Mouse (Mus musculus): ENCODE results near the gene Tstd3.

Gene Tstd3

DNA sequence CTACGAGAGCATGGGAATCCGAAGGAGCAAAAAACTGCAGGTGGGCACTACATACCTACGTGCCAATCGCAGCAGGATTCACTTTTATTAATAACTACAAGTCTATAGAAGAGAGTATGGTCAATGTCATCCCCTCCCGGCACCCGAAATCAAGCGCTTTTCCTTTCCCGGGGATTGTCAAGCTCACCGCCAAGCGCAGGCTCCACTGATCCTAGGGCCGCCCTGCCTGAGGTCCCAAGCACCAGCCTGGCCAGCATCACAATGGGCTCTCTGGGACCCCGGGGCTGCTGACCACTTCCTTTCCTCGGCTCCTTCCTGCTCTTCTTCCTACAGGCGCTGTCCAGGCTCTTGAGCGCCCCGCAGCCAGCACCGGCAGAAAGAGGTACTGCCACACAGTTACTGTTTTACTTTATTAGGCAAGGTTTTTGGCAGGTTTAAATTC lies at the start of gene Tstd3, which contains the start of gene Usp45:
Gene Tstd3 (minus strand): TSS at position 350 of the 442 bp plus-strand sequence.
Gene Usp45 (plus strand): TSS at position 294 of the 442 bp plus-strand sequence.
- DNase-seq (ENCODE audit: low spot score), result peak; percentile 81

GRCm38 (mm10) chr4:21814029-21814428 lies 47.0 kb upstream of the Tstd3 start:
- DNase-seq (ENCODE audit: low spot score), result peak; percentile 72

DNA sequence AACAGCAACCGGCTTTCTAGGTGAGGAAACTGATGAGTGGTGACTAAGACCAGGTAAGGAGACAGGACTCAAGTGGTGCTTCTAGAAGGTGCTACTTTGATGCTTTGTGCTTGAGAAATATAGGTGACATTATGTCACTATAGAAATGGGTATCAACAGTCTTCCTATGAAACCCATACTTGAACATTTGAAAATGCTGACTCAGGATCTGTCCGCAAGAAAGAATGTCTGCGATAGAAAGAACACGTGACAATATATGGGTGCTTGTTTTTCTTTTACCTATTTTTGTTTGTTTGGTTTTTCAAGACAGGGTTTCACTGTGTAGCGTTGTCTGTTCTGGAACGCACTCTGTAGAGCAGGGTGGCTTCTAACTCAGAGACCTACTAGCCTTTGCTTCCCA lies 45.6 kb upstream of the Tstd3 start:
- no peak for DNase-seq (ENCODE audit: low spot score)

GRCm38 (mm10) chr4:21810608-21811007 lies 43.6 kb upstream of the Tstd3 start:
- DNase-seq (ENCODE audit: low spot score), result no peak

DNA sequence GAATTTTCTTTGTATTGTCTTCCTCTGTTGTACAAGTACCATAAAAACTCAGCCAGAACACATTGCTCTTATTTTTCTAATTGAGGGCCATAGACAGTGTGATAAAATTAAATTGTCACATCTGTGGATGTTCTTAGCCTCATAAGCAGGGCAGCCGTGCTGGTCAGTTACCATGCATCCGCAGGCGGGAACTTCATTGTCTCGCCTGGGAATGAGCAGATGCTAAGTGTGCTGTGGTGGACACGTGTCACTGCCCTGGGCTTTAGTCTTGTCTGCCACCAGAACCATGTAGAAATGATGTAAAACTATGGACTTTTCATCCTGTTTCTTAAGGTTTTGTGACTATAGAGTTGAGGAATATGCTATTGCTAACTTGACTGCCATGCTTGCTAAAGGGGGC lies 40.2 kb upstream of the Tstd3 start:
- no peak for DNase-seq (ENCODE audit: low spot score)

DNA sequence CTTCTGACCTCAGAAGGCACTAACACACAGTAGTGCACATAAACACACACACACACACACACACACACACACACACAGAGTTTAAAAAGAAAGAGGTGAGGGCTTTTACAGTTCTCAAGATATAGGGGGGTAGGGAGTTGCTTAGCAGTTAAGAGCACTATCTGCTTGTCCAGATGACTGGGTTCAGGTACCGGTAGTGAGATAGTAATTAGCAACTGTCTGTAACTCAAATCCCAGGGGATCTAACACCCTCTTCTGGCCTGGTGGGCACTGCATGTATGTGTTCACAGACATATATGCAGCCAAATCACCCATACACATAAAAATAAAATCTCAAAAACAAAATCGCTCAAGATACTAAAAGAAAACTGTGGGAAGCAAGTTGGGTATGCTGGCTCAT lies 34.6 kb upstream of the Tstd3 start:
- DNase-seq (ENCODE audit: low spot score), result no peak

DNA sequence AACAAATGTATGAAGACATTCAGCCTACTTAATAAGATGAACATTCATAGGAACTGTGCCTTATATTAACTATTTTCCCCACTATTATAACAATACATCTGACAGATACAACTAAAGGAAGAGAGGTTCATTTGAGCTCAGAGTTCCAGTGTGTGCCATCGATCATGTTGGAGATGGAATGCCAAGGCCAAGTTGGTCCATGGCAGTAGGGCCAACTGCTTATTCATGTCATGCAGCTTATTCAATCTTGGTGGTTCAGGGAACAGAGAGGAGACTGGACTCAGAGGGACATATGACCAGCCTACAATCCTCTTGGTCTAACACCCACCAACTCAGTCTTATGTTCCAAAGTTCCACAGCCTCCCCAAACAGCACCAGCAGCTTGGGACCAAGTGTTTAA lies 34.0 kb upstream of the Tstd3 start:
- DNase-seq (ENCODE audit: low spot score), result no peak

DNA sequence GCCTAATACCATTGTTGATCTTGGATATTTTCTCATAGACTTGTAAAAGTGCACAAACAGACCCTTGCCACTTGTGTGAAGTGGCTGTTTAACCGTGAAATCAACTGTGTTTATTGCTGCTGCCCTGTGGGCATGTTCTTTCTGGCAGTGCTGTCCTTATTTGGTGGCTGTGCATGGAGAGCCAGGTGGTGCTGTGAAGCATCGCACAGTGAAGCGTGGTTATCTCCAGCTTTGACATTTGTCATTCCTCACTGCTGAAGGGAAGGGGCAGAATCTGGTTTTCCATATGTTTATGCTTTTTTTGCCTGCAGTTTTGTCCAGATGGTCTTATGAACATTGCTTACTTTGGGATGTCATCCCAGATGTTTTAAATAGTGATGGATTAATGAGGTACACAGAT lies 26.6 kb upstream of the Tstd3 start:
- DNase-seq (ENCODE audit: low spot score), result no peak

DNA sequence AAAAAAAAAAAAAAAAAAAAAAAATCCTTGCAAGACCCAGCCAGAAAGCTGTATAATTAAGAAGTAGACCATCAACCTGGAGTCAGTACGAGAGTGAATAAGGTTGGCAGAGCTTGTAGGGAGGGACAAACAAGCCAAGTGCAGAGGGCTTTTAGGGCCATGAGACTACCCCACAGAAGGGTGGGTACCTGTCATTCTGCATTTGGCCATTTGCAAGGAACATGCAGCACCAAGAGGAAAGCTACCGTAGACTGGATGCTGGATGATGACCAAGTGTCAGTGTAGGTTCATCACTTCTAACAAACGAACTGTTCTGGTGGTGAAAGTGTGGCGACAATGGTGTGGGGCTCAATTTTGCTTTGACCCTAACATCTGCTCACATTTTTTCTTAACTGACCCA lies 22.8 kb upstream of the Tstd3 start:
- no peak for DNase-seq (ENCODE audit: low spot score)

GRCm38 (mm10) chr4:21788903-21789302 lies 21.9 kb upstream of the Tstd3 start:
- DNase-seq (ENCODE audit: low spot score), result no peak

- no peak for DNase-seq (ENCODE audit: low spot score)
Observed at GRCm38 (mm10) chr4:21786268-21786667, 19.3 kb upstream of the Tstd3 start.

DNA sequence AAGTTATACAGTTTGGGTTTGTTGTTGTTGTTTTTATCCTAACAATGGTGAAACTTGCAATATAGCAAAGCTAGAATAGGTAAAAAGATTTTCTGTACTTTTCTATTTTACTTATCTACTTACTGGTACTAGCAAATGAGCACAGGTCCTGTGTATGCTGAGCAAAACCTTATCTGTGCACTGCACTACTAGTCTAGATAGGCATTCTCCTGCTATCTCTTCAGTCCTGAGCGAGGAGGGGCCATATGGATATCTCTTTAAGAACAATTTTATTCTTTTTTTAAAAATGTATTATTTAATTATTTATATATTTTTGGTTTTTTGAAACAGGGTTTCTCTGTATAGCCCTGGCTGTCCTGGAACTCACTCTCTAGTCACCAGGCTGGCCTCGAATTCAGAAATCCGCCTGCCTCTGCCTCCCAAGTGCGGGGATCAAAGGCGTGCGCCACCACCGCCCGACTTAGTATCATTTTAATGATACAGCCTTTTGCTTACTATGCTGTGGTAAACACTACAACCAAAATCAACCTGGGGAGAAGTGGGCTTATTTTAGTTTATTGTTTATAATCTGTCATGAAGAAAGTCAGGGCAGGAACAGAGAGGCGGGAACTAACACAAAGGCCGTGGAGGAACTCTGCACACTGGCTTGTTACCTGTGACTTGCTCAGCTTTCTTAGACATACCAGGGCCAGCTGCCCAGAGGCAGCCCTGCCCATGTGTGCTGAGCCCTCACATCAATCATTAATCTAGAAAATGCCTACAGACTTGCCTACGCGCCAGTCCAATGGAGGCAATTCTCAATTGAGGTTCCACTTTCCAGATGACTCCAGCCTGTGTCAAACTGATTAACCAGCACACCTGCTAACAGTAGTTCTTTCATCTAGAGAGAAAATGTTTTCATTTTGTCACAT lies 14.1 kb upstream of the Tstd3 start:
- no peak for DNase-seq (ENCODE audit: low spot score)

DNA sequence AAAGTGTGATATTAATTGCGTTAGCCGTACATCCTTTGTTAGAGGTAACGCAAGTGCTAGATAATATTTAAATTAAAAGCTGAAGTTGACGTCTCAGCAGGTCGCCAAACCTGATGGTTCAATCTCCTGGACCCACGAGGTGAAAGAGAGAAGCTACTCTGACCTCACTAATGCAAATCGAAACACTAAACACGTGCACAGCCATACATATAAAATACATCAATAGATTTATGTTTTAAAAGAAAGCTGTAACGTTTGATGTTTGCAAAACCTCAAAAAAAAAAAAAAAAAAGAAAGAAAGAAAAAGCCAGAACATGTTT lies 9.9 kb upstream of the Tstd3 start:
- DNase-seq (ENCODE audit: low spot score), result no peak

DNA sequence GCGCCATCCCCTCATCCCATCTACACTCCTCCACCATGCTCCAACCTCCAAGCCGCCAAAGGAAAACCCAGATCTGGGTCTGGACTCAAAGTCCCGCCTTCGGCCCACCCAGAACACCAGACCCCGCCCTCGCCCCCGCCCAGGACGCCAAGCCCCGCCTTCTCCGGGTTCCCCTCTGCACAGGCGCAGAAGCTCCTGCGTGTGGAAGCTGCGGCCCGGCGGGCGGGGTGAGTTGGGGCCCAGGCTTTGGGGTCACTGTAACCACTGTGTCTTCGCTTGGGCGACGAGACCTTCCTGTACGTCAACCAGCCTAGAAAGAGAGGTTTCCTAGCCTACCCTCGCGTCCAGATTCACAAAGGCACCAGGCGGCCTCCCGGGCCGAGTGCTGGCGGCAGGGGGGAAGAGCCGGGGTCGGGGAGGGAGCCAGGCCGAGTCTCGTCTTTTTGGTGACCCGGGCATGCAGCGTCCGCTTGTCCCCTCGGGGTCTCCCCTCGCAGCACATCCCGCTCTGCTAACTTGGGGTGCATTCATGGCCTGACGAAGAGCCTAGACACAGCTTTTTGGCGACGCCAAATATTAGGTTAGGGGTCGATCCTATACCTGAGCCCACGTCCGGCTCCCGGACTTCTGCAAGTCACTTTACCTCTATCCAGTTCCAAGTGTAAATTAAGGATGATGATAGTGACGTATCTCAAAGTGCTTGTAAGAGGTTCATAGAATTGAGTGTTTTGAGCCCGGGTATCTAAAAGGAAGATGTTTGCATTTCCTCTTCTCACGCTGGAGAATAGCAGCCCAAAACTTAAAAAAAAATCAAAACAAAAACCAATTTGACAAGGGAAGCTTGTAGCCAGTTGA lies 9.3 kb upstream of the Tstd3 start:
- peak; percentile 87 for DNase-seq (ENCODE audit: low spot score)

DNA sequence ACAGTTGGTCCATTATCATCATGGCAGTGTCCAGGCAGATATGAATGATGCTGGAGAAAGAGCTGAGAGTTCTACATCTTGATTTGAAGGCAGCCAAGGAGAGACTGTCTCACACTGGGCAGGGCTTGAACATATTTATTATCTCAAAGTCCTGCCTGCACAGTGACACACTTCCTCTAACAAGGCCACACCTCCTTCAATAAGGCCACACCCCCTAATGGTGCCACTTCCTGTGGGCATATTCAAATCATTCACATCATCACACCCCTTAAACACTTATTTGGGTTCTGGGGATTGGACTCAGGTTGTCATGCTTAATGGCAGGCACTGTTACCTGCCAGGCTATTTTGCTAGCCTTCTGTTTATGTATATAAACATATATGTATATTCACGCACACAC lies 5.3 kb upstream of the Tstd3 start:
- no peak for DNase-seq (ENCODE audit: low spot score)

DNA sequence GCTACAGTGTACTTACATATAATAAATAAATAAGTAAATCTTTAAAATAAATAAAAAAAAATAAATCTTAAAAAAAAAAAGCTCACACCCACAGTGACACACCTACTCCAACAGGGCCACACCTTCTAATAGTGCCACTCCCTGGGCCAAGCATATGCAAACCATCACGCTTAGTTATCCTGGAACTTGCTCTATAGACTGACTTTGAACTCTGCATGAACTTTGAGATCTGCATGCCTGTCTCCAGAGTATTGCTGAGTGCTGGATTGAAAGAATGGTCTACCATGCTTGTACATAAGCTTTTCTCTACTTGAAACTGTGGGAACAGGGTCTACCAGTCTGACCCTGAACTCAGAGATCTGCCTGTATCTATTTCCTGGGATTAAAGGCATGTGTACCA lies 4.1 kb upstream of the Tstd3 start:
- DNase-seq (ENCODE audit: low spot score), result no peak

- DNase-seq (ENCODE audit: low spot score), result no peak
Observed at GRCm38 (mm10) chr4:21766171-21766862, 695 bp downstream of the Tstd3 start.

DNA sequence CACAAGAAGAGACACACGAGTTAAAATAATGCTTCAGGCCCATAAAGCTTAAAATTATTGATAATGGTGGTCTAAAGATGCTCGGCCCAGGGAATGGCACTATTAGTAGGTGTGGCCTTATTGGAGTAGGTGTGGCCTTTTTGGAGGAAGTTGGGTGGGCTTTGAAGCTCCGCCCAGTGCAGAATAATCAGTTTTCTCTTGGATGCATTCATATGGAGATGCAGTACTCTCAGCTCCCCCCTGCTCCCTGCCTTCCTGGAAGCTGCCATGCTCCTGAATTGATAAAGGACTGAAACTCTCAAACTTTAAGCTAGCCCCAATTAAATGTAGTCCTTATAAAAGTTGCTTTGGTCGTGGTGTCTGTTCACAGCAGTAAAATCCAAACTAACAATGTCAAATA lies 3.2 kb downstream of the Tstd3 start:
- DNase-seq (ENCODE audit: low spot score), result no peak

GRCm38 (mm10) chr4:21761416-21762160 lies 5.4 kb downstream of the Tstd3 start:
- no peak for DNase-seq (ENCODE audit: low spot score)

GRCm38 (mm10) chr4:21758860-21759259 lies 8.2 kb downstream of the Tstd3 start:
- no peak for DNase-seq (ENCODE audit: low spot score)

GRCm38 (mm10) chr4:21755123-21755789 lies 11.8 kb downstream of the Tstd3 start:
- no peak for DNase-seq (ENCODE audit: low spot score)
